Mouse (Mus musculus) heart, embryonic 14.5 days (tissue): ENCODE results near the gene Smndc1. TPM values are rescaled to one million over a fixed set of nuclear protein-coding genes. Genes with fewer than 3 reads are reported as not detected.

Experiments
- ATAC-seq: fragments of 200-750 bp; cut with Nextera tagmentation; 2 replicates; pipeline ENCODE4 v1.8.0; 2017; ENCODE audit warnings: low read depth, moderate TSS enrichment; ENCODE audit not compliant: insufficient number of reproducible peaks, insufficient read depth, low FRiP score
- H3K27ac ChIP-seq, 2 experiments: fragments of 200-500 bp in 1 of 2; fragments of 300-500 bp in 1 of 2; sonication (generic) in 1 of 2; replicated peaks in 1 of 2; 2 replicates each; pipeline ENCODE4 v1.5.1; 2012 to 2014; ENCODE audit warnings: low read depth in 2 of 2, low read length in 2 of 2, control low read depth in 1 of 2, mild to moderate bottlenecking in 1 of 2, mixed read lengths in 1 of 2; ENCODE audit not compliant: control insufficient read depth in 1 of 2, insufficient read depth in 1 of 2
- H3K27me3 ChIP-seq: fragments of 300-500 bp; sonication (generic); 2 replicates; pipeline ENCODE4 v1.6.1; 2014; ENCODE audit warnings: mild to moderate bottlenecking, low read length, control low read depth; ENCODE audit not compliant: control insufficient read depth, insufficient read depth
- H3K36me3 ChIP-seq: fragments of 300-500 bp; sonication (generic); 2 replicates; pipeline ENCODE4 v1.6.1; 2014; ENCODE audit warnings: mild to moderate bottlenecking, control low read depth, low read length, mixed read lengths; ENCODE audit not compliant: control insufficient read depth, insufficient read depth
- H3K4me1 ChIP-seq, 2 experiments: fragments of 200-500 bp in 1 of 2; fragments of 300-500 bp in 1 of 2; sonication (generic) in 1 of 2; 2 replicates each; pipeline ENCODE4 v1.6.1; 2012 to 2014; ENCODE audit warnings: low read length in 2 of 2, control low read depth in 1 of 2, mixed read lengths in 1 of 2; ENCODE audit not compliant: control insufficient read depth in 2 of 2, insufficient read depth in 2 of 2
- H3K4me2 ChIP-seq: fragments of 300-500 bp; sonication (generic); 2 replicates; pipeline ENCODE4 v1.6.1; 2014; ENCODE audit warnings: mild to moderate bottlenecking, low read length
- H3K4me3 ChIP-seq, 2 experiments: fragments of 200-500 bp in 1 of 2; fragments of 300-500 bp in 1 of 2; sonication (generic) in 1 of 2; 2 replicates each; pipeline ENCODE4 v1.5.1; 2012 to 2014; ENCODE audit warnings: low read length in 2 of 2, mild to moderate bottlenecking in 2 of 2, control low read depth in 1 of 2, low read depth in 1 of 2, moderate library complexity in 1 of 2; ENCODE audit not compliant: control insufficient read depth in 1 of 2, insufficient read depth in 1 of 2
- H3K9ac ChIP-seq: fragments of 300-500 bp; sonication (generic); 2 replicates; pipeline ENCODE4 v1.6.1; 2014; ENCODE audit warnings: mild to moderate bottlenecking, low read length
- H3K9me3 ChIP-seq: fragments of 300-500 bp; sonication (generic); 2 replicates; pipeline ENCODE4 v1.6.1; 2016; ENCODE audit warnings: low read length, control low read depth; ENCODE audit not compliant: control insufficient read depth
- WGBS: fragments of 180-500 bp; shearing (Covaris S2); extraction: QIAGEN DNeasy Blood & Tissue Kit; methylation state at CpG from one replicate; pipeline ENCODE4 v1.1.7; 2014; 5-methylcytosine and 5-hydroxymethylcytosine counted together
- polyA plus RNA-seq: library from polyadenylated mRNA; unstranded; fragments of >200 nt; fragmentation: Nextera tagmentation; extraction: Ambion mirVana; gene quantifications from 2 replicates; pipeline ENCODE4 v1.2.1, GENCODE M21; 2014

Gene Smndc1
- polyA plus RNA-seq, 1 experiment from 2014 or later: 32.7 TPM

DNA sequence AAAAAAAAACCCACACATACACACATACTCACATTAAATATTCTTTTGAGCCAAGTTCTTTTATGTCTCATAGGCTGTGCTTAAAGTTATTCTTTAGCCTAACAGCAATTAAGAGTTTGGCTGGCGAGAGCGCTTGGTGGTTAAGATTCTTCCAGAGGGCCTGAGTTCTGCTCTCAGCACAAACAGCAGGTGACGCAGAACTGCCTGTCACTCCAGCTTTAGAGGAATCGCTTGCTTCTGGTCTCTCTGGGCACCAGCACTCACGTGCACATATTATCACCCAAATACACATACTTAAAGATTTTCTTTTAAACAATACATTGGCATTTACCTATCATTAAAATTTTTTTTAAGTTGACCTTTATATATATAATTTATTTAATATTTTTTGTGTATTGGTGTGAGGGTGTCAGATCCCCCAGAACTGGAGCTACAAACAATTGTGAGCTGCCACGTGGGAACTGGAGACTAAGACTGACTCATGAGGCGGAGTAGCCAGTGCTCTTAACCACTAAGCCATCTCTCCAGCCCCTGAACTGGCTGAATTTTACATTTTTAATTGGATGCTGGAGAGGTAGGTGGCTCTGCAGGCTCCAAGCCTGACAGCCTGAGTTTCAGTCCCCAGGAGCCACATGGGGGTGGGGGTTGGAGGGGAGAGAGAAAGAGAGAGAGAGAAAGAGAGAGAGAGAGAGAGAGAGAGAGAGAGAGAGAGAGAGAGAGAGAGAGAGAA, 35.9 kb downstream of the Smndc1 start:
- Histone ChIP-seq H3K27me3 (no peaks in the 10 kb centered on the region), H3K4me3 (no peak overlapping the region), H3K9me3 (no peaks in the 10 kb centered on the region), H3K36me3 (peaks cover 6% of the 10 kb centered on the region; the same call in 1 of the 2 replicates), H3K9ac (no peak overlapping the region), H3K4me2 (no peak overlapping the region), H3K27ac (no peak overlapping the region), H3K4me1 (no peaks in the 10 kb centered on the region)
- 78% methylated on average over 7 of the region's 7 CpGs for WGBS
- ATAC-seq: no peak

DNA sequence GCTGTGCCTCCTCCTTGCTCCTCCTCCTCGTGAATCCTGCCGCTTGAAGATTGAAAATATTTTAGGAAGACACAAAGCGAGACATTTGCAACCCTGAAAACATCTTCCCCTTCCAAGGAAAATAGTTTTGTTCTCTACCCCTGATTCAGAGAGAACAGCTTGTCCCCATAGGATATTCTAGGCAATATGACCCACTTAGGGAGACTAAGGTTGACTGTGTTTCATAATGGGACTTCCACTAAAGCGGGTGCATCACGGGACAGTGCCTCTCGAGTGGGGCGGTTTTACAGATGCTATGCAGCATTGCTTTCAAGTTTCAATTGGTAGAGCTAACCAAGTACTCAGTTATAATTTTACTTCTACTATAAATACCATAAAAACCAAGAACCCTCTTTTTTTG, 36.5 kb downstream of the Smndc1 start:
- 90% methylated on average over 7 of the region's 7 CpGs for WGBS
- Histone ChIP-seq H3K9me3 (no peaks in the 10 kb centered on the region), H3K36me3 (peaks cover 6% of the 10 kb centered on the region; the same call in 1 of the 2 replicates), H3K27me3 (no peaks in the 10 kb centered on the region), H3K4me3 (no peak overlapping the region), H3K4me2 (no peak overlapping the region), H3K4me1 (no peaks in the 10 kb centered on the region), H3K9ac (no peak overlapping the region), H3K27ac (no peak overlapping the region)
- ATAC-seq: no peak

- Histone ChIP-seq H3K4me2 (no peak overlapping the region), H3K27ac (no peak overlapping the region), H3K4me3 (no peak overlapping the region), H3K27me3 (no peaks in the 10 kb centered on the region), H3K4me1 (peaks cover 0 to 6% of the 10 kb centered on the region in 2 experiments; a peak in 1 of 4 replicates), H3K9me3 (no peaks in the 10 kb centered on the region), H3K36me3 (peaks cover 12% of the 10 kb centered on the region), H3K9ac (no peak overlapping the region)
- no peak for ATAC-seq
- WGBS: 89% methylated on average over 14 of the region's 14 CpGs
Observed at GRCm38 (mm10) chr19:53345766-53346165, 44.6 kb downstream of the Smndc1 start.

- H3K4me3 ChIP-seq: no peak overlapping the region
- H3K27me3 ChIP-seq: no peaks in the 10 kb centered on the region
- no peak overlapping the region for H3K4me2 ChIP-seq
- peaks cover 10% of the 10 kb centered on the region; the same call in 1 of the 2 replicates for H3K36me3 ChIP-seq
- ATAC-seq: no peak
- H3K27ac ChIP-seq: no peak overlapping the region
- H3K4me1 ChIP-seq: peaks cover 0 to 11% of the 10 kb centered on the region in 2 experiments; a peak in 2 of 4 replicates
- H3K9ac ChIP-seq: no peak overlapping the region
- H3K9me3 ChIP-seq: no peaks in the 10 kb centered on the region
- 94% methylated on average over 16 of the region's 16 CpGs for WGBS
Observed at GRCm38 (mm10) chr19:53344062-53344461, 46.3 kb downstream of the Smndc1 start.

DNA sequence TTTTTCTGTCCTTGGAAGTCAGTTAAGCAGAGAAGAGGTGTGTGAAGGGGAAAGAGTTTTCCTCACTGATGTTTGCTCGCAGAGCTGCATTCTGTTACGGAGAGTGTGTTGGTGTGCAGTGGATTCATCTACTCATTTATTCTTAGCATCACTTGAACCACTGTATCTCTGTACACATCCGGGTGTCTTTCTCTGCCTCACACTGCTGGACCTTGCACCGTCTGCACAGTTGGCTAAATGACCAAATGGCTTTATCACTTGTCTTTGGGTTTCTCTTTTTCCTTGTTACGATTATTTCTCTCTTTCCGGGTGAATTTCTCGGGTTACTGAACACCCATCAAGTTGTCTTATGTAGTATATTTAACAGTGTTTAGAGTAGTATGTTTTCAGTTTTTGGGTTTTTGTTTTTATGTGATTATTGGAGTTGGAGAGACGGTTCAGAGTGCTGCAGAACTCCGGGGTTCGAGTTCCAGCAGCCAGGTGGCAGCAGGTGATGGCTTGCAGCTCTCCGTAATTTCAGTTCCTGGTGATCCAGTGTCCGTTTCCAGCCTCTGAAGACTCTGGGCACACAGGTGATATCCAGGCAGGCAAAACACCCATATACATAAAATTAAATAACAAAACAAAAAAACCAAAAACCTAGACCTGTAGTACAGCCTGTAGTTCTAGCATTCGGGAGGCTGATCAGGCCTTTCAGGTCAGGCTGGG, 47.0 kb downstream of the Smndc1 start:
- H3K4me1 ChIP-seq: peaks cover 0 to 11% of the 10 kb centered on the region in 2 experiments; a peak in 2 of 4 replicates
- no peak overlapping the region for H3K4me2 ChIP-seq
- no peak overlapping the region for H3K27ac ChIP-seq
- no peak overlapping the region for H3K4me3 ChIP-seq
- H3K27me3 ChIP-seq: no peaks in the 10 kb centered on the region
- ATAC-seq: no peak
- WGBS: 81% methylated on average over 13 of the region's 13 CpGs
- H3K9ac ChIP-seq: no peak overlapping the region
- peaks cover 14% of the 10 kb centered on the region; the same call in 1 of the 2 replicates for H3K36me3 ChIP-seq
- H3K9me3 ChIP-seq: no peaks in the 10 kb centered on the region

DNA sequence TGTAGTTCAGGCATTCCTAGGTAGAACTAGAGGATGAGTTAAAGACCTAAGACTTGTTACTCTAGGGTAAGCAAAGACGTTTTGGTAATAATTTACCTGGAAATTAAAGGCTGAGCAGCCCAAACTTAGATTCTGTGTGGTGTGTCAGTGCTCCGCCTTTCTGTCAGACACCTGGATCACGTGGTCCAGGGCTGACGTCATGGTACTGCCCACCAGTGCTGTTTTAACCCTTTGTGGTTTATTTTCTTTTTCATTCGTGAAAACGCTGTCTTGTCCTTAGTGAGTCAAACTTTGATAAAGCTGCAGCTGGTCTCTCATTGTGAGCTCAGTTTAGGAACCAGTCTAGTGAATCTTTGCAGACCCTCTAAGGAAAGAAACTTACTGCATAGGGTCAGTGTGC, 50.0 kb downstream of the Smndc1 start:
- Histone ChIP-seq H3K9ac (no peak overlapping the region), H3K4me2 (0 out of 2 replicates have a peak overlapping the region, but pooled peaks have one; percentile 15), H3K27ac (no peak overlapping the region), H3K27me3 (no peaks in the 10 kb centered on the region), H3K36me3 (peaks cover 17% of the 10 kb centered on the region), H3K9me3 (no peaks in the 10 kb centered on the region), H3K4me1 (peaks cover 0 to 12% of the 10 kb centered on the region in 2 experiments; a peak in 2 of 4 replicates), H3K4me3 (no peak overlapping the region)
- 15% methylated on average over 6 of the region's 6 CpGs for WGBS
- ATAC-seq: no peak

GRCm38 (mm10) chr19:53335241-53335640, 55.1 kb downstream of the Smndc1 start:
- Histone ChIP-seq H3K4me1 (peaks cover 2 to 14% of the 10 kb centered on the region in 2 experiments; a peak in 2 of 4 replicates), H3K4me2 (no peak overlapping the region), H3K27ac (no peak overlapping the region), H3K9ac (no peak overlapping the region), H3K9me3 (no peaks in the 10 kb centered on the region), H3K4me3 (no peak overlapping the region), H3K36me3 (peaks cover 49% of the 10 kb centered on the region), H3K27me3 (no peaks in the 10 kb centered on the region)
- no peak for ATAC-seq
- 54% methylated on average over 9 of the region's 9 CpGs for WGBS
